10 mouse cellular contexts compared by ENCODE assay signal in the genomic region with DNA sequence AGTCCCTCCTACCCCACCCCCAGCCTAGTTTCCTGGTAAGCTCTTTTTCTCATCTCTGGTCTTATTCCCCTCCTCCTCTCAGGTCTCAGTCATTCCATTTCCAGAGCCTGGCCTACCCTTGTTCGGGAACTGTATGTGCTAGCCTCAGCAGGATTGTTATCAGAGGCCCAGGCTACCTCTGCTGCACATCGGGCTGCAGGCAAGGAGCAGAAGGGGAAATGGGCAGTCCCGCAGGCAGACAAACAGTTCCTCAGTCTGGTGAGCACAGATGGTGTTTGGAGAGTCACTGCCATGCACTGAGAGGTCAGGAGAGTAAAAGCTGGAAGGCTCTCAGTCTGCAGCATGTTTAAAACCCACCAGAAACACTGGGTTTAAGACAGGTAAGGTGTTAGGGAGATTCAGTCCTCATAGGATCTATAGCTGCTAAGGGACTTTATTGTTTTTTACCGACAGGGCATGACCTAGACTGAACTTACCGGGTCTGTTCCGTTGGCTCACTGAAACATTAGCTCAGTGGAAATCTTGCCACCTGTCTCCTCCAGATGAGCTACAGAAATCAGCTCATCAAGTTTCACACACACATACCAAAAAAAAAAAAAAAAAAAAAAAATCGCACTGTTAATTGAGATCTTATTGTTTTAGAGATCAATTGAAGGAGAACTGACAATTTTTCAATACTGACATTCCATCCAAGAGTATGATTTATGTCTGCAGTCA.
DNase-seq lines count a peak whose midpoint lies in the region; ATAC-seq and TF ChIP-seq lines count a peak whose summit lies in the region.
"Had no signal": no experiment of that assay in that cellular context is flagged by ENCODE, and none has a peak within 500 bp of the region (broad histone marks: within the 10 kb centered on the region; RNA-seq: fewer than 3 reads in every experiment).

No protein-coding gene starts in this region.

- H3K27ac ChIP-seq in hindbrain, postnatal 0 days, result no peak overlapping the region
- no peak overlapping the region for H3K27ac ChIP-seq in hindbrain, embryonic 11.5 days (ENCODE audit: low read depth, low read length)
- peak overlapping the region; percentile 63 for H3K27ac ChIP-seq in liver, embryonic 16.5 days (ENCODE audit: low read length)
- H3K27ac ChIP-seq in forebrain, embryonic 10.5 days, result no peak overlapping the region
- H3K27ac ChIP-seq: heart, adult 2 months; midbrain, embryonic 12.5 days had no signal

- 38% methylated on average over 7 of the region's 7 CpGs for WGBS in hindbrain, postnatal 0 days
- 51% methylated on average over 7 of the region's 7 CpGs for WGBS in hindbrain, embryonic 11.5 days
- WGBS in liver, embryonic 16.5 days (ENCODE audit: insufficient replicate concordance), result 23% methylated on average over 7 of the region's 7 CpGs
- 56% methylated on average over 7 of the region's 7 CpGs for WGBS in forebrain, embryonic 10.5 days

- DNase-seq in hindbrain, postnatal 0 days (ENCODE audit: low spot score), result peak; percentile 37
- DNase-seq in hindbrain, embryonic 11.5 days (ENCODE audit: low spot score), result no peak
- peak; percentile 31 for DNase-seq in CD4-positive, CD25-positive, alpha-beta regulatory T cell, adult 2 months (ENCODE audit: low read depth, low spot score)
- peak; percentile 79 to 85 for DNase-seq in cerebellum, postnatal 10 days
- DNase-seq in lung, postnatal 25 days (ENCODE audit: low spot score), result no peak
- DNase-seq in forebrain, embryonic 10.5 days (ENCODE audit: extremely low spot score, low spot score), result no peak
- no peak for DNase-seq in natural killer cell, adult 2 months (ENCODE audit: low spot score in 2 of 2)

- H3K4me1 ChIP-seq in hindbrain, postnatal 0 days (ENCODE audit: insufficient read depth, low read length), result no peaks in the 10 kb centered on the region
- H3K4me1 ChIP-seq in hindbrain, embryonic 11.5 days (replicated peaks; ENCODE audit: control insufficient read depth, insufficient read depth, low read length), result no peaks in the 10 kb centered on the region
- peaks cover 53% of the 10 kb centered on the region for H3K4me1 ChIP-seq in liver, embryonic 16.5 days (ENCODE audit: control insufficient read depth, low read depth, low read length)
- H3K4me1 ChIP-seq in forebrain, embryonic 10.5 days, result peaks cover 5% of the 10 kb centered on the region; the same call in 1 of the 2 replicates

- peak; percentile 58 for ATAC-seq in hindbrain, postnatal 0 days
- ATAC-seq in hindbrain, embryonic 11.5 days (ENCODE audit: low FRiP score), result no peak
- ATAC-seq in liver, embryonic 16.5 days (ENCODE audit: low read depth), result peak; percentile 66

- no peak overlapping the region for H3K4me3 ChIP-seq in hindbrain, postnatal 0 days (ENCODE audit: low read length)
- no peak overlapping the region for H3K4me3 ChIP-seq in hindbrain, embryonic 11.5 days (ENCODE audit: low read depth, low read length)
- no peak overlapping the region for H3K4me3 ChIP-seq in liver, embryonic 16.5 days (ENCODE audit: low read depth, low read length)
- H3K4me3 ChIP-seq in forebrain, embryonic 10.5 days, result no peak overlapping the region
- H3K4me3 ChIP-seq: heart, adult 2 months; midbrain, embryonic 12.5 days had no signal

- no peaks in the 10 kb centered on the region for H3K36me3 ChIP-seq in hindbrain, postnatal 0 days (ENCODE audit: insufficient read depth, low read length)
- no peaks in the 10 kb centered on the region for H3K36me3 ChIP-seq in hindbrain, embryonic 11.5 days (ENCODE audit: control insufficient read depth, insufficient read depth, low read length)
- H3K36me3 ChIP-seq in liver, embryonic 16.5 days (ENCODE audit: control insufficient read depth, insufficient read depth), result no peaks in the 10 kb centered on the region
- no peaks in the 10 kb centered on the region for H3K36me3 ChIP-seq in forebrain, embryonic 10.5 days (replicated peaks)
- H3K36me3 ChIP-seq: midbrain, embryonic 12.5 days had no signal

- TF ChIP-seq CTCF in hindbrain, postnatal 0 days (IDR thresholded peaks at IDR 0.05; ENCODE audit: low read depth), result no peak

- H3K9me3 ChIP-seq in hindbrain, postnatal 0 days (ENCODE audit: low read length), result no peaks in the 10 kb centered on the region
- H3K9me3 ChIP-seq in hindbrain, embryonic 11.5 days (ENCODE audit: control insufficient read depth, low read length), result no peaks in the 10 kb centered on the region
- H3K9me3 ChIP-seq in liver, embryonic 16.5 days (replicated peaks; ENCODE audit: control insufficient read depth, low read length), result no peaks in the 10 kb centered on the region
- H3K9me3 ChIP-seq in forebrain, embryonic 10.5 days, result no peaks in the 10 kb centered on the region
- H3K9me3 ChIP-seq: midbrain, embryonic 12.5 days had no signal

- H3K27me3 ChIP-seq in hindbrain, postnatal 0 days (ENCODE audit: insufficient read depth, low read length), result no peaks in the 10 kb centered on the region
- no peaks in the 10 kb centered on the region for H3K27me3 ChIP-seq in hindbrain, embryonic 11.5 days (ENCODE audit: control insufficient read depth, insufficient read depth, low read length)
- no peaks in the 10 kb centered on the region for H3K27me3 ChIP-seq in liver, embryonic 16.5 days (ENCODE audit: control insufficient read depth, insufficient read depth, low read depth, low read length)
- no peaks in the 10 kb centered on the region for H3K27me3 ChIP-seq in forebrain, embryonic 10.5 days (ENCODE audit: poor library complexity, severe bottlenecking)
- H3K27me3 ChIP-seq: midbrain, embryonic 12.5 days had no signal

- no peak overlapping the region for H3K9ac ChIP-seq in hindbrain, postnatal 0 days (replicated peaks; ENCODE audit: low read length)
- H3K9ac ChIP-seq in hindbrain, embryonic 11.5 days (ENCODE audit: low read depth, low read length), result no peak overlapping the region
- peak overlapping the region; percentile 34 for H3K9ac ChIP-seq in liver, embryonic 16.5 days (ENCODE audit: low read depth, low read length)
- H3K9ac ChIP-seq: midbrain, embryonic 12.5 days had no signal

- no peak overlapping the region for H3K4me2 ChIP-seq in hindbrain, postnatal 0 days (ENCODE audit: low read depth, low read length)
- no peak overlapping the region for H3K4me2 ChIP-seq in hindbrain, embryonic 11.5 days (replicated peaks; ENCODE audit: low read depth, low read length)
- H3K4me2 ChIP-seq in liver, embryonic 16.5 days (ENCODE audit: low read depth, low read length), result peak overlapping the region; percentile 48
- H3K4me2 ChIP-seq: midbrain, embryonic 12.5 days had no signal

Comparison
In these comparisons a context has a peak if more than half of its experiments do, and no peak if none do; other contexts are left out.
1. DNase-seq: peak in hindbrain, postnatal 0 days (single experiment), CD4-positive, CD25-positive, alpha-beta regulatory T cell, adult 2 months (single experiment) and cerebellum, postnatal 10 days (2 of 2); none in hindbrain, embryonic 11.5 days (single experiment), lung, postnatal 25 days (single experiment), forebrain, embryonic 10.5 days (single experiment) and natural killer cell, adult 2 months (0 of 2).